Mouse (Mus musculus): ENCODE measurements around the gene Rapsn. TPM values are rescaled to one million over a fixed set of nuclear protein-coding genes. Genes with fewer than 3 reads are reported as not detected.

The Rapsn gene
- polyA plus RNA-seq, 1 experiment = 0.37 TPM

DNA sequence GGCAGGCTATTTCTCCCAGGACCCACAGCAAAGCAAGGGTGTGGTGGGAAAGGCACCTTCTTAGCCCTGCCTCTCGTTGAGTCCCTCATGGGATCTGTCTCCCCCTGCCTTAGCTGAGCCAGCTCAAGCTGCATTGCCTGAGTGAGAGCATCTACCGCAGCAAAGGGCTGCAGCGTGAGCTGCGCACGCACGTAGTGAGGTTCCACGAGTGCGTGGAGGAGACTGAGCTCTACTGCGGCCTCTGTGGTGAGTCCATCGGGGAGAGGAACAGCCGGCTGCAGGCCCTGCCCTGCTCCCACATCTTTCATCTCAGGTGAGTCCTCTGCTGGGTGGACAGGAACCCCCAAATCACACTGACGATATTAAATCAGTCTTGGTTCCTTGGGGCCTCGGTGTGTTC, 9.3 kb downstream of the Rapsn start:
- TF ChIP-seq GATA1 (IDR thresholded peaks at IDR 0.05; ENCODE audit: low read length) = no peak

GRCm38 (mm10) chr2:91047359-91047758, 11.9 kb downstream of the Rapsn start:
- TF ChIP-seq GATA1 (IDR thresholded peaks at IDR 0.05; ENCODE audit: low read length) = no peak

GRCm38 (mm10) chr2:91051917-91052316, 16.5 kb downstream of the Rapsn start:
- TF ChIP-seq GATA1 (IDR thresholded peaks at IDR 0.05; ENCODE audit: low read length) = no peak

GRCm38 (mm10) chr2:91052752-91053151, 17.3 kb downstream of the Rapsn start:
- TF ChIP-seq GATA1 (IDR thresholded peaks at IDR 0.05; ENCODE audit: low read length) = no peak

- no peak for TF ChIP-seq GATA1 (IDR thresholded peaks at IDR 0.05; ENCODE audit: low read length)
These were observed 17.9 kb downstream of the Rapsn start for GRCm38 (mm10) chr2:91053181-91053933.

DNA sequence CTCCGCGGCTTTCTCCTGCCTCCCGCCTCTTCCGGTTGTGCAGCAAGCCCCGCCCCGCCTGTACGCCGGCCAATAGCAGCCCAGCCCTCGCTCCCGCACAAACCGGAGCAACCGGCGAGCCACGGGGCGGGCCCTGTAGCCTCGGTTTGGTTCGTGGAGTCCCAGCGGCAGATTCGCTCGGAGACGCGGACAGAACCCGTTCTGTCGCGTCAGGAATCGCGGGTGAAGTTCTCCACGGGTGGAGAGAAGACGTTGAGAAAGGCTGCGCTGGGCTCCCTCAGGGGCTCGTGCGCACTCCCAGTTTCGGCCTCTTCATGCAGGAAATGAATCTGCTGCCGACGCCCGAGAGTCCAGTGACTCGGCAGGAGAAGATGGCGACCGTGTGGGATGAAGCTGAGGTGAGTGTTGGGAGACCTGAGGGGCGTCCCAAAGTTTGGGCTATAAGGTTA, 18.5 kb downstream of the Rapsn start, which contains the start of gene Psmc3:
Gene Psmc3, plus strand, starts transcription at position 76 of the 449 bp plus-strand sequence.
- no peak for TF ChIP-seq GATA1 (IDR thresholded peaks at IDR 0.05; ENCODE audit: low read length)

GRCm38 (mm10) chr2:91058435-91058834, 23.0 kb downstream of the Rapsn start:
- TF ChIP-seq GATA1 (IDR thresholded peaks at IDR 0.05; ENCODE audit: low read length) = no peak

DNA sequence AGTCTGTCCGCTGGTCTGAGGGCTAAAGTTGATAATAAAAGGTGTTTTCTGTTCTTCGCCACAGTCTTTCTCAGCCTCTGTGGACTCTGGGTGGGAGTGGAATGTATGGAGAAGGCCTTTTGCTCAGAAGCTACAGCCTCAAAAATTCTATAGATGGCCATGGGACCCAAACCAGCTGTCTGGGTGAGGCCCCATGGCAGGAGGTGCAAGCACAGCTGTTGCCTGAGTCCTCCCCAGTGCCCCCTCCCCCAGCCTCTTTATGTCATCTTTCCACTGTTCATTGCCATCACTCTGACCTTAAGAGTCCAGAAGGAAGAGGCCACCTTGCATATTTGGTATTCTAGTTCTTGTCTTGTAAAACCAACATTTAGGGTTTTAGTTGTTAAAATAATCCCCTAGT, 24.0 kb downstream of the Rapsn start:
- no peak for TF ChIP-seq GATA1 (IDR thresholded peaks at IDR 0.05; ENCODE audit: low read length)

DNA sequence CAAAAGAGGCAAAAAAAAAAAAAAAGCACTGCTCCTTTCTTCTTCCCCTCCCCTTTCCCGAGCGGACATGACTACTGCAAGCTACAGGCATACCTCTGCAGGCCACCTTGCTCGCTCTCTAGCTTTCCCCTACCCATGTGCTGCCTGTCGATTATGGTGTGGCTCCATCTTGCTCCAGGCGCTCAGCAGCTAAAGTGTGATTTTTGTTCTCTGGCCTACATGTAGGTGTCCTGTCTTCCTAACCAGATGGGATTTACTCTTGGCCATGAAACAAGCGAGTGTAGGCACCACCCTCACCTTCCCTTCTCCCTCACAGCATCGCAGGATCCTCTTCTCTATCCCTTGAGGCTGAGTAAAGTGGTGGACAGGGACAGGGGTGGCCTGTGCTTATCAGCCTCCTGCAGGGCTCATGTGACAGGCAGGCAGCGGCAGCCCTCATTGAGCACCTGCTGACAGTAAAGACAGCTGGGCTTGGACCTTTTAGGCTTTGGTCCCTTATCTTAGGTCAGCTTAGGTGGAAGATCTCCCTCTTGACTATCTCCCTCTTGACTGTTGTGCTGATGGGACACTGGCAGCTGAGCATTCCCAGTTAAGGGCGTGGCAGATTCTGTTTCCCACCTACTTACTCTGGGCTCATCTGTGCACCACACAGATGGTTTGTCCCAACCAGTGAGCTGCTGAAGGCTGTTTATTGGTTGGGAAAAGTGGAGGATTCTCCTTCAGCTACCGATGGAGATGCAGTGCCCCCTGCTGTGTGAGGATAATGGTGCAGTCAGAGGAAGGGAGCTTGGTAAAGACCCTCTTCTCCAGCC, 25.3 kb downstream of the Rapsn start:
- TF ChIP-seq GATA1 (IDR thresholded peaks at IDR 0.05; ENCODE audit: low read length) = peak; percentile 40

- TF ChIP-seq GATA1 (IDR thresholded peaks at IDR 0.05; ENCODE audit: low read length) = no peak
These were observed 26.5 kb downstream of the Rapsn start for GRCm38 (mm10) chr2:91061849-91062481.

DNA sequence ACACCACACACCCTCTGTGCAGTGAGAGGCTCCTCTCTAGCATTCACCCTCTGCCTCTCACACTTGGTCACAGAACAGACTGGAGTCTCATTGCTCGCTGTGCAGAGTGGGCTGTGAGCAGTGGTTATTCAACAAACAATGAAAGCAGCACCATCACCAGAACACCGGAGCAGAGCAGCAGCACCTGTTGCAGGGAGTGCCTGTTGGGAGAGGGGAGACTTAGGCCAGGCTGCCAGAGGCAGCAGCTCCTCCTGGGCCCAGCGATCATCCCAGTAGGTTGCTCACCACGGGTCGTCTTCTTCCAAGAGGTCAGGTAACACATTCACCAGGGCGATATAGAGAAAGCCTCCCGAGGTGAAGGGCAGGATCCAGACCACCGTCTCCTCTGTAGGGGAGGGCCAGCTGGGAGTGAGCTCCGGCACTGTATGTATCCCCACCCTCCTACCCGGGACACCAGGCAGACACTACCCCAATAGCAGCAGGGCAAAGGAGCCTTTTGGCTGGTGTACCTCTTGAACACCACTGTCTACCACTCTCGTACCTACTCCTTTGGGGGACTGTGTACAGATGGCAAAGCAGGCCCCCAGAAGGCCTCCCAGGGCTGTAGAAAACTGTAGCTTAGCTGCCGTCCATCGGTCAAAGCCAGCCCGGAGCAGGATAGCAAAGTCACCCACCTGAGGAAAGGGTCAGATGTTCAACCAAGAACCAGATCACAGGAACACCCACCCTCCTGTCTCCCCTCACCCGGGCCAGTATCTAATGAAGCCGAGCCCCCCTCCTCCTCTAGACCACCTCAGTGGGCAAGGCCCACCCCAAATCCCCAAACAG, 27.6 kb downstream of the Rapsn start:
- TF ChIP-seq GATA1 (IDR thresholded peaks at IDR 0.05; ENCODE audit: low read length) = no peak

DNA sequence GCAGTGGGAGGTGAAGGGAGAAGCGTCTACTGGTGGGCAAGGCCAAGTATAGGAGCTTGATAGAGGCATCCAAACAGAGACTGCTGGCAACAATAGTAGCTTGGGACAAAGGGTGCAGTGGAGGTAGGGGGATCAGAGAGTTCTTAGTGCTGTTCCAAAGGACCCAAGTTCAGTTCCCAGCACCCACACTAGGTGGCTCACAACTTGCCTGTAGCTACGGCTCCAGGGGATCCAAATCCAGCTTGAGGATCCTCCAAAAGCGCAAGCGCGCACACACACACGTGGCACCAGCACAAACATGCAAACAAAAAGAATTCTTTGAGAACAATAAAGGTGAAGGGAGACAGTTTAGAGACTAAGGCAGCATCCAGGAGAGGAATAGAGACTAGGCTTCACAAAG, 28.8 kb downstream of the Rapsn start:
- TF ChIP-seq GATA1 (IDR thresholded peaks at IDR 0.05; ENCODE audit: low read length) = no peak

- no peak for TF ChIP-seq GATA1 (IDR thresholded peaks at IDR 0.05; ENCODE audit: low read length)
These were observed 30.1 kb downstream of the Rapsn start for GRCm38 (mm10) chr2:91065544-91065943.

DNA sequence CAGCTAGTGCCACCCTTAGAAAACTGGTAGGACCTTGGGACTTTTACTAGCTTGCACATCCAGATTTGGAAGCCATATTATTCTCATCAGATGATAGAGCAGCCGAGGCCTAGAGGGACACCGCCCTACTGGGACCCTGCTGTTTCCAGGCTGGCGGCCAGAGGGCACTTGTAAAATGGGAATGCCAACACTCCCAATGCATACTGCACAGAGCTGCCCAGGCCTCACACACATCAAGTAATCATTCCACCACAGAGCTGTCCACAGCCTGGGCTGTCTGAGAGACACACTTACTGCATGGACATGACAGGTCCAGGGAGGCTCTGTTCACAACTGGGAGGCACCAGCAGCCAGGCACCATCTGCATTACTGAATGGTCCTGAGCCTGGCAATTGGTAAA, 31.0 kb downstream of the Rapsn start:
- no peak for TF ChIP-seq GATA1 (IDR thresholded peaks at IDR 0.05; ENCODE audit: low read length)

GRCm38 (mm10) chr2:91068162-91068871, 32.9 kb downstream of the Rapsn start:
- no peak for TF ChIP-seq GATA1 (IDR thresholded peaks at IDR 0.05; ENCODE audit: low read length)
